Mouse (Mus musculus): ENCODE results near the gene Rflnb. TPM values are rescaled to one million over a fixed set of nuclear protein-coding genes. Genes with fewer than 3 reads are reported as not detected.

Gene Rflnb
- 7.5 and 8.0 TPM in 2 replicates for polyA plus RNA-seq (2012; rRNA removed)

GRCm38 (mm10) chr11:76027139-76028071, at the start of gene Rflnb:
Rflnb (minus strand) TSS chr11:76027782.

GRCm38 (mm10) chr11:75999440-76000155, 28.0 kb downstream of the Rflnb start, which contains the start of gene 1700016K19Rik:
1700016K19Rik (plus strand) TSS chr11:75999912.

Other genes with a start within 250 kb of the Rflnb start
- 15.9 and 17.4 TPM in 2 replicates for gene Doc2b, start 231.7 kb downstream of the Rflnb start, polyA plus RNA-seq (2012; rRNA removed)
- 2.8 and 3.1 TPM in 2 replicates for gene Rph3al, start 89.4 kb downstream of the Rflnb start, polyA plus RNA-seq (2012; rRNA removed)
- gene 1700016K19Rik, start 27.9 kb downstream of the Rflnb start, polyA plus RNA-seq (2012; rRNA removed): 7.4 and 9.1 TPM in 2 replicates
- 53.5 and 54.9 TPM in 2 replicates for gene Vps53, start 151.9 kb upstream of the Rflnb start, polyA plus RNA-seq (2012; rRNA removed)
- 32.1 TPM in 2 replicates for gene Fam57a, start 151.9 kb upstream of the Rflnb start, polyA plus RNA-seq (2012; rRNA removed)
- gene Dbil5, start 189.8 kb upstream of the Rflnb start, polyA plus RNA-seq (2012; rRNA removed): 0.61 and 0.90 TPM in 2 replicates
- gene Gemin4, start 189.9 kb upstream of the Rflnb start, polyA plus RNA-seq (2012; rRNA removed): 7.5 and 8.2 TPM in 2 replicates
- gene Mrm3, start 215.9 kb upstream of the Rflnb start, polyA plus RNA-seq (2012; rRNA removed): 15.2 and 17.0 TPM in 2 replicates
- 44.0 and 52.6 TPM in 2 replicates for gene Glod4, start 215.9 kb upstream of the Rflnb start, polyA plus RNA-seq (2012; rRNA removed)

All from central nervous system, embryonic 18 days (tissue).